Mouse (Mus musculus) right cerebral cortex, adult 2 months (tissue): ENCODE results near the gene Stradb.
"Not testable (repeated sequence)": the region's sequence is repeated elsewhere in the genome, so short reads cannot be mapped to it uniquely, and the experiment has no call there.

Experiments used
- DNase-seq, 2 experiments: peaks; one replicate each; pipeline ENCODE4 v3.0.0; 2021 to 2022; ENCODE audit warnings: low spot score in 2 of 2

The Stradb gene

GRCm38 (mm10) chr1:58973366-58974221, at the start of gene Stradb, which contains the start of gene Trak2:
TSS of gene Stradb (plus strand) at chr1:58973522.
TSS of gene Trak2 (minus strand) at chr1:58973430.
- DNase-seq = peak; percentile 94 to 97

DNA sequence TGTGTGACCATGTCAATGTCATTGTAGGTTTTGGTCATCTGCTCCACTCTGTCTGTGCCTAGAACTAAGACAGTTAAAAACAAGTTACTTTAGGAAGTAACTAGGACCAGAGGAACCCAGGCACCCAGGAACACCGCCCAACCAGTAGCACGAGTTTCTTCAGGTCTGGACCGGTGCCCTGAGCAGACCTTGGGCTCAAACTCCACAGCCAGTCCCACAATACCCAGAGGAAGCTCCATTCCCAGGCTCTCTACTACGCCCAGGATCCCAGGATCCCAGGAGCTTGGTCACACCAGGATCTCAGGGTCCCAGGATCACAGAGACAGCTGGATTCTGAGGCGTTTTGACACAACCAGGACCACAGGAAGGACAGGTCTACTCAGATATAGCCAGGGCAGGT, 46.7 kb upstream of the Stradb start:
- no peak for DNase-seq

- peak in 1 of 2 experiments; percentile 27 for DNase-seq
Observed at GRCm38 (mm10) chr1:58936746-58937605, 36.3 kb upstream of the Stradb start.

- DNase-seq = no peak
Observed at GRCm38 (mm10) chr1:58937606-58938099, 35.7 kb upstream of the Stradb start.

GRCm38 (mm10) chr1:58945523-58945922, 27.8 kb upstream of the Stradb start:
- DNase-seq = no peak

- no peak for DNase-seq
Observed at GRCm38 (mm10) chr1:58945960-58946670, 27.2 kb upstream of the Stradb start.

DNA sequence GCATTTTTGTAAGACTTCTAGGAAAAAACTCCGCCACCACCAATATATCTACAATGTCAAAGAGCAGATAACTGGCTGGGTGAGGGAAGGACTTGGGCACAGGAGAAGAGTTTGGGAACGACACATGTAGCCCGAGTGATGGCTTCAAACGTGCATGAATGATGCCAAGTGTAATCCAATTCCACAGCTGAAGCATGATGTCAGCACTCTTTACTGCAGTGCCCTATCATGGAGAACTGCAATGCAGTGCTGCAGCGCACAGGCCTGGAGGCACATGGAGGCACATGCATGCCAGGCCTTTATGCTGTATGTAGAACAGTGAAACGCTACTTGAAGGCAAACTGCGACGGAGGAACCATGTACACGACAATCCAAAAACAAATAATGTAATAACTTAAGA, 26.6 kb upstream of the Stradb start:
- no peak for DNase-seq

DNA sequence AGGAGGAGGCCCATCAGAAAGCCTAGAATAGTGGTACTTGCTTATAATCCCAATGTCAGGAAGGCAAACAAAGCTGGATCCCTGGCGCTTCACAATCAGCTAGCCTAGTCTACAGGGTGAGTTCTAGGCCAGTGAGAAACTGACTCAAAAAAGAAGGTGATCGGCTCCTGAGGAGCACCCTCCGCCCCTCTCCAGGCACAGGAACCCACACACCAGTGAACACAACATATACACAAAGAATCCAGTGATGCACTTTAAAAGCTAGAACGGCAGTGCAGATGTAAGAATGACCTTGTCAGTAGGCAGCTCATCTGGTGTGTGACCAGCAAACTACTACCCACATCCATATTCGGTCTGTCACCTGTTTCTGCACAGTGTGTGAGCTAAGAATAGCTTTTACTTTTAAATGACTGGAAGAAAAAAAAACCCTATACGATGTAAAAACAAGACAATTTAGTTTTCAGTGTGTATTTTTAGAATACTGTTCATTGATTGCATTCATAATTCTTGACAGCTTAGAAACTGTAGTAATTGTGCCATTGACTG, 23.7 kb upstream of the Stradb start:
- DNase-seq = no peak

DNA sequence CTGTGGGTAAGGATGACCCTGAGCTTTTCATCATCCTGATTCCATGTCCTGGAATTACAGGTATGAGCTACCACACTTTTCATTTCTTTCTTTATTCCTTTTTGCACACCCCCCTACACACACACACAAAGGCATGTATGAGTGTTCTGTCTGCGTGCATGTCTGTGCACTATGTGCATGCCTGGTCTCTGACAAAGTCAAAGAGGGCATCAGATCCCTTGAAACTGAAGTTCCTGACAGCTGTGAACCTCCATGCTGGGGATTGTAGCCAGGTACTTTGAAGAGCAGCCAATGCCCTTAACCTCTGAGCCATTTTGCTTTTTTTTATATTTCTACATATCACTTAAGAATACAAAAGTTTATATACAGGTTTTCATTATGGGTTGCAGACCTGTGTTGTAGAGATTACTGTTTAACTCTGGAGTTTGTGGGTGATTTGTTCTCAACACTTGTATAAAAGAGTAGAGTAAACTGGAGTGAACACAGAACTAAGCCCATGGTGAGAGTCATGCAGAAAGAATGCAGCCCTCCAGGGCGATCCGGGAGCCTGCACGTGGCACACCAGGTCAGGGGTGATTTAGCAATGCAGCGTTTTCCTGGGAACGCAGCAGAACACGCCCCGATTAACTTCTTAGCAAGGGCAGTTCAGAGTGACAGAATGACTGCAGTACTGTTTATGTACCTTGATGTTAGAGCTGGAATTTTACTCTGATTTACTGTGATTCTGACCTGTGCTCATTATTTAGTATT, 22.2 kb upstream of the Stradb start:
- no peak for DNase-seq

DNA sequence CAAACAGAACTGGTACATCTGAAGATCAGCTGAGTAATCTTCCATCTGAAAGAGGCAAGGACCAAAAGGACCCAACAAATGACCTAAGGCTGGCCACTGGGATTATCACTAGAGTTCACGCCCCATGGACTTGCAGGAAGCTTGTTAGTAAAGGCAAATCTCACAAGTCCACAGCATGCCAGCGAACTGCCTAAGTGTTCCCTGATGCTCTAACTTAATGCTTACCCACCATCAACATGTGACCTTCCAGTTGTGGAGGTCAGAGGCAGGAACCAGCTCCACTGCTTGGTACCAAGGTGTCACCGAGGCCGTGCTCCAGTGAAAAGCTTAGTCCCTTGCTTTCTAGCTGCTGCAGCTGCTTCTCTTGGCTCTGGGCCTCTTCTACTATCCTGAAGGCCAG, 21.5 kb upstream of the Stradb start:
- no peak for DNase-seq

- no peak for DNase-seq
Observed at GRCm38 (mm10) chr1:58952526-58952925, 20.8 kb upstream of the Stradb start.

DNA sequence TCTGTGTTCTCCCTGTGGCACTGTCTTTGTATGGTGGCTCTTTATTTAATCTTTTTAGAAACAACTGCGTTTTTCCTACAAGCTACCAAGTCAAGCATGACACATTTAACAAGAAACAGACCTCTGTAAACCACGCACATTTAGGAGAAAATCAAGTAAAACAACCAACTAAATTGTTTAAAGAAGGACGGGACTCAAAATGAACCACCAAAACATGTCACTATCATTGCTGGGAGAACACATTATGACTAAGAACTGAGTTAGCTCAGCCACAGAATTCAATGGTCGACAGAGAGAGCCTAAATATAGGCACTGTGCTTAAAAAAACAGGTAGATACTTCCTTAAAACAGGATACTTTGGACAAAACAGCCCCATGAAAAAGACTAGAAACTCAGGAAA, 20.3 kb upstream of the Stradb start:
- no peak for DNase-seq

DNA sequence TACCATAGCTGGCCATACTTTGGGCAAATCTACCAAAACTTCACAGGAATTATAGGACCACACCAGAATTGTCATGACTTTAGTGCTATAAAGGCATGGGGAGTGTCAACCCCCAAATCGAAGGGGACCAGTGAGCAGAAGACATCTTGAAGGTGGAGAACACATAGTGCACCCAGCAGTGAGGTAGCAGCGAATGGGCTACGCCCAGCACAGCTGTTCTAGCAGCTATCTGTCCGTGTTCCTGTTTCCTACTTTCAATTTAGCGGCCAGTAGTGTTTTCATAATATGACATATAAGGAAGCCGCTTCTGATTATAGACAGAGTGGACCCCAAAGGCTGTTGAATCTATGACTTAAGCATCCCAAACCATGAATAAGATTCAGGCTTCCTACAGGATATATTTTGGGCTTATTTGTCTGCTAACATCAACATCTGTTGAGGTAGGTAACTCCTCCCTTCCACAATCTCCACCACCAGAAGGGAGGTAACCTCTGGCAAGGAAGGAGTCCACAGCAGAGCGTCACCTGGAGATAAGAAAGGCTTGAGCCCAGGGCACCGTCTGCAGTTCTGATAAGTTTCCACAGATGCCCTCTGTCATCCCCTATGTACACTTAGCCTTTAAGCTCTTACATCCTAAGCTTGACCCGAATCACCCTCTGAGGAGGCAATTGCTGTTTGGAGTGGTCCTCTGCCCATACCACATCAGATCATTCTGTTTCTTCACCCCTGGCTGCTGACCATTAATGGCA, 19.5 kb upstream of the Stradb start:
- DNase-seq = no peak

DNA sequence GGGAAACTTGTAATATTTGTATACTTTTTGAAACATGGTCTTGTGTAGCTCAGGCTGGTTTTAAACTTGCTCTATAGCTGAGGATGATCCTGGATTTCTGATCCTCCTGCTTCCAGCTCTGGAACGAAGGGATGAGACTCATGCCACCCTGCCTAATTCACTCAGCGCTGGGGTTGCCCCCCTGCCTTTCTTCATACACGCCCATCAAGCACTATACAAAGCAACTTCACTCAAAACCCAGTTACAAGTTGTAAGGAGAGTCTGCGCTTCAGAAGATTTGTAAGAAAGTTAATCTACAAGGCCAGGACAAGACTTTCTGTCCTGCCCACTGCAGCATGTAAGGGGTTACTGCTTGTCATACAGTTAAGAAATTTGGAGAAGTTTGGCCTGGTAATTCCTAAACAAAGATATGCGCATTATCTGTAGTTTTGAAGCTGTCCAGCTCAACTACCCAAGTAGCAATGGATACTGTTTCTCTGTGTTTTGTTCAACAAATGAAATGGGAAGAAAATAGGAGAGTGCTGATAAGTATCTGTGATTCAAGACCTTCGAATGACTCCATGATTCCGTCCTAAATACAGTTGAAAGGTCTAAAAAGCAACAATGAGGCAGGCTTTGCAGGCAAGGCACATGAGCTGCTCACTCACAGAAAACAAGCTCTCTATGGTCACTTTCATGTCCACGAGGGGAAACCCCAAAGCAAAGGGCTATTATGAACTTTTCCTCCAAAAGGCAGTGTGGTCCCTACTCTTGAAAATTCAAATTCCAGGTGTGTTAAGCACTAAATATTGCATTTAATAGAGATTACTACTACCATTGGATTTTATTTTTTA, 18.5 kb upstream of the Stradb start:
- no peak for DNase-seq

DNA sequence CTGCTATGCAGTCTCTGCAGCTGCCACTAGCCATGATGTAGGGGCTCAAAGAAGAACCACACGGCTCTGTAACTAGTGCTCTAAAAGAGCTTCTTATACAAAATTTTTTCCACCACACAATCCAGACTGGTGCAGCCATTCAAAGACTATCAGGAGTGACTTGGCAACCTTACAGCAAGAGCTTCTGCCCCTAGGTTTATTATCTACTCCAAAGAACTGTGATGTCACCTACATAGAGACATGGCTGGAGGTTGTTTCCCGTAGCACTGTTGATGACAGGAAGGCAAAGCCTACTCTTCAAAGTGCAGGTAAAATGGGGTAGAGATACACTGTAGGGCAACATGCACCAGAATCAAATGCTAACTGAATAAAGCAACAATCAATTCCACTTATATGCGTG, 17.6 kb upstream of the Stradb start:
- DNase-seq = no peak

DNA sequence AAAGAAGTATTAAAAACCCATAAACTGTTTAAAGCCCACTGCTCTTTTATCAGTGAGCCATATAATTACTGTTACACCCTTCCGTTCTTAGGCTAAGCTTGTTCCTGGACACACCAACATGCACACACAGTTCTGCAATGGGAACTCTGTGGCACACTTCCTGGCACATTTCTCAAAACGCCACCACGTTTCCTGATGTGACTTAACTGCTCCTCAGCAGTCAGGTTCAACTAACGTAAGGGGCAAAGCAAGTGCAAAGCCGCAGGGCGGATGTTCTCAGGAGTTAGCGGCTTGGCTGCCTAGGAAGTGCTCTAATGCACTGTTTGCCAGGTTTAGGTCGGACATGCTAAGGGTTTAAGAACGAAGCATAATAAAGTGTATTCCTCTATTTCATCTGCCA, 17.1 kb upstream of the Stradb start:
- no peak for DNase-seq

- no peak for DNase-seq
Observed at GRCm38 (mm10) chr1:58957931-58958330, 15.4 kb upstream of the Stradb start.

GRCm38 (mm10) chr1:58958789-58959526, 14.4 kb upstream of the Stradb start:
- not testable (repeated sequence) for DNase-seq

DNA sequence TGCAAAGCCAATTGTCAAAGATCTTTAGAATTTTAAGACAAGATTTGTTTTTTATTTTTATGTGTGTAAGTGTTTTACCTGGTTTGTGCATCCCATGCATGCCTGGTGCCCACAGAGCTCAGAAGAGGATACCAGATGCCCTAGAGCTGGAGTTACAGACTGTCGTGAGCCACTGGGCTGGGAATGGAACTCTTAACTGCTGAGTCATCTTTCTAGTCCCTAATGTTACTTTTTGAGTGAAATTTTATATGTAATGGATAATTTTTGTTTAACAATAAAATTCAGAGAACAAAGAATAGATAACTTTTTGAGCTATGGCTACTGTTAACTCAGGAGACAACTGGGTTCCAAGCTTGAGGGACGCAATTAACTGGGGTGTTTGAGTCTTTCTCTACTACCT, 13.6 kb upstream of the Stradb start:
- no peak for DNase-seq
